Mouse (Mus musculus): ENCODE data around the gene Arhgap15.

GRCm38 (mm10) chr2:44165789-44166188 lies 417.2 kb downstream of the Arhgap15 start:
- TF ChIP-seq POLR2A (IDR thresholded peaks at IDR 0.05; ENCODE audit: extremely low read depth, insufficient read depth, low read length) (no peak), CTCF (IDR thresholded peaks at IDR 0.05; ENCODE audit: low read depth, low read length) (no peak)
